8 mouse cellular contexts compared by ENCODE assay signal in the genomic region with DNA sequence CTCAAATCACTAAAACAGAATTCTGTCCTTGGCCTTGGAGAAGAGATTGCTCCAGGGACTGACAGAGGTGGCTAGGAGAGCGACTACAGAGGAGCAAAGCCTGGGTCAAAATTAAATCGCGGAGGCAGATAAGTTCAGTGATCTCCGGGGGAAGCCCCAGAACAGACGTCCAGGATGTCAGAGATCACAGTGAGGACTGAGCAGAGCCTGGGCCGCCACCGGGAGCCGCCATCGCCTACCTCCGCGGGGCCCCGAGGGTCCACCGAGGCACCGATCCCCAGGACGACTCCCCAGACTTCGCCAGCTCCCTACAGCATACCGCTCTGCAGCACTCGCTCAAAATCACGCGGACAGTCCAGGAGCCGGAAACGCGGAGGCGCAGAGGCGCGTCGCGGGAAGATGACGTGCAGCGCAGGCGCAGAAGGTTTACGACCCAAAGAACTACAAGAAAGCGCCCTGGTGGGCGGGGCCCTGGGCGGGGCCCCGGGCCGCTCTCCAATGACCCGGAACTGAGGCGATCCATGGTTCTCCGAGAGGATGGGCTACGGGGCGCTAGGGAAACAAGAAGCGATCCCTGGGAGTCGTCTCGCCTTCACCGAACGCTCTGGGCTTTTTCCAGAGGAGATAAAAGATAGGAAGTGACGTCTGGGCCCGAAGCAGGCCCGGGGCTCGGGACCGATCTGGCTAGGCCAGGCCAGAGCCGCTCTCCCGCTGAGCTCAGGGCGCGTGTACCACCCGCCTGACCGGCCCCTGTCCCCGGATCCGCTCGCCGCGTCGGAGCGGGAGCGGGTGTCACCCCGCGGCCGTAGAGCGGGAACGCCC. TPM values are rescaled to one million over a fixed set of nuclear protein-coding genes. Genes with fewer than 3 reads are reported as not detected.
DNase-seq lines count a peak whose midpoint lies in the region; ATAC-seq and TF ChIP-seq lines count a peak whose summit lies in the region.

A gene (minus strand): TSS at position 406 of the 822 bp plus-strand sequence.
A gene (plus strand): TSS at position 439 of the 822 bp plus-strand sequence.

- peaks cover 33% of the 10 kb centered on the region for H3K4me1 ChIP-seq in erythroblast, embryonic 14.5 days (ENCODE audit: control insufficient read depth)
- peaks cover 11% of the 10 kb centered on the region for H3K4me1 ChIP-seq in heart, embryonic 11.5 days (ENCODE audit: control insufficient read depth, insufficient read depth, low read length)
- peaks cover 15% of the 10 kb centered on the region for H3K4me1 ChIP-seq in kidney, embryonic 16.5 days (ENCODE audit: insufficient read depth, low read length)
- peaks cover 13% of the 10 kb centered on the region for H3K4me1 ChIP-seq in liver, adult 2 months (ENCODE audit: control insufficient read depth, insufficient read depth, low read length)

- H3K9ac ChIP-seq in heart, embryonic 11.5 days (ENCODE audit: low read depth, low read length), result peak within 1 kb of the TSS; percentile 90
- H3K9ac ChIP-seq in kidney, embryonic 16.5 days (replicated peaks; ENCODE audit: low read length), result peak within 1 kb of the TSS; percentile 88
- H3K9ac ChIP-seq in liver, adult 2 months (ENCODE audit: low read depth, low read length), result peak within 1 kb of the TSS; percentile 93

- peak within 1 kb of the TSS; percentile 90 for H3K4me2 ChIP-seq in heart, embryonic 11.5 days
- H3K4me2 ChIP-seq in kidney, embryonic 16.5 days (replicated peaks; ENCODE audit: low read depth, low read length), result peak within 1 kb of the TSS; percentile 66
- peak within 1 kb of the TSS; percentile 91 for H3K4me2 ChIP-seq in myocyte (ENCODE audit: low read depth)

- peak; percentile 100 for ATAC-seq in heart, embryonic 11.5 days (replicated peaks; ENCODE audit: insufficient number of reproducible peaks, low FRiP score, low TSS enrichment)
- ATAC-seq in kidney, embryonic 16.5 days (ENCODE audit: low FRiP score, low TSS enrichment), result peak; percentile 99

- H3ac ChIP-seq in C2C12 (ENCODE audit: control insufficient read depth, insufficient read length, low read depth) (peak within 1 kb of the TSS; percentile 92), myocyte (ENCODE audit: control insufficient read depth, insufficient read length) (peak within 1 kb of the TSS; percentile 82)

- H3K79me2 ChIP-seq in C2C12 (ENCODE audit: control insufficient read depth, insufficient read depth) (peaks cover 46% of the 10 kb centered on the region), myocyte (ENCODE audit: control insufficient read depth, insufficient read depth) (peaks cover 23% of the 10 kb centered on the region)
- peaks cover 6% of the 10 kb centered on the region for H3K79me2 ChIP-seq in liver, adult 2 months (ENCODE audit: control insufficient read depth, insufficient read depth, low read length)

- peak; percentile 99 for DNase-seq in brain, embryonic 14.5 days (ENCODE audit: low read depth)
- DNase-seq in liver, adult 2 months (ENCODE audit: extremely low read depth, low read depth, low spot score), result peak; percentile 90
- DNase-seq in splenic B cell, adult 2 months (ENCODE audit: low read depth, low spot score), result peak; percentile 99

- under 1% methylated on average over 71 of the region's 71 CpGs for WGBS in heart, embryonic 11.5 days (ENCODE audit: insufficient replicate concordance)
- under 1% methylated on average over 71 of the region's 71 CpGs for WGBS in kidney, embryonic 16.5 days
- WGBS in liver, adult 2 months, result under 1% methylated on average over 71 of the region's 71 CpGs

- no peak for TF ChIP-seq CTCF in C2C12 (IDR thresholded peaks at IDR 0.05; ENCODE audit: control insufficient read depth, insufficient read depth, insufficient read length)
- no peak for TF ChIP-seq CTCF in brain, embryonic 14.5 days (IDR thresholded peaks at IDR 0.05; ENCODE audit: borderline replicate concordance, extremely low read depth, insufficient read depth, insufficient read length)
- no peak for TF ChIP-seq CTCF in liver, adult 2 months (IDR thresholded peaks at IDR 0.05; ENCODE audit: low read depth, low read length)

- H3K27me3 ChIP-seq in C2C12 (ENCODE audit: control insufficient read depth, insufficient read depth, insufficient read length) (no peaks in the 10 kb centered on the region), myocyte (ENCODE audit: control insufficient read depth, insufficient read depth, insufficient read length) (no peaks in the 10 kb centered on the region)
- H3K27me3 ChIP-seq in erythroblast, embryonic 14.5 days (ENCODE audit: control insufficient read depth), result no peaks in the 10 kb centered on the region
- H3K27me3 ChIP-seq in heart, embryonic 11.5 days (ENCODE audit: control insufficient read depth, insufficient read depth, low read length), result no peaks in the 10 kb centered on the region
- no peaks in the 10 kb centered on the region for H3K27me3 ChIP-seq in kidney, embryonic 16.5 days (ENCODE audit: insufficient read depth, low read length)
- H3K27me3 ChIP-seq in liver, adult 2 months (ENCODE audit: control insufficient read depth, insufficient read depth, low read length), result no peaks in the 10 kb centered on the region
- no peaks in the 10 kb centered on the region for H3K27me3 ChIP-seq in splenic B cell, adult 2 months (ENCODE audit: control insufficient read depth, insufficient read depth, low read length, poor library complexity, severe bottlenecking)

- TF ChIP-seq POLR2A in brain, embryonic 14.5 days (IDR thresholded peaks at IDR 0.05; ENCODE audit: borderline replicate concordance, extremely low read depth, insufficient read depth, insufficient read length, poor library complexity, severe bottlenecking), result peak; percentile 68
- TF ChIP-seq POLR2A in liver, adult 2 months (IDR thresholded peaks at IDR 0.05; ENCODE audit: extremely low read depth, insufficient read depth, low read length), result peak; percentile 48; the same call in 1 of the 2 replicates
- peak; percentile 91 for TF ChIP-seq POLR2A in myocyte (IDR thresholded peaks at IDR 0.05; ENCODE audit: insufficient read length, low read depth)

- H3K79me3 ChIP-seq in C2C12 (ENCODE audit: low read depth), result peaks cover 21% of the 10 kb centered on the region

- H3K4me3 ChIP-seq in C2C12 (ENCODE audit: insufficient read depth, poor library complexity, severe bottlenecking) (peak within 1 kb of the TSS; percentile 95), myocyte (peak within 1 kb of the TSS; percentile 72)
- peak within 1 kb of the TSS; percentile 98 for H3K4me3 ChIP-seq in erythroblast, embryonic 14.5 days (replicated peaks)
- peak within 1 kb of the TSS; percentile 91 for H3K4me3 ChIP-seq in heart, embryonic 11.5 days (ENCODE audit: low read depth, low read length)
- peak within 1 kb of the TSS; percentile 89 for H3K4me3 ChIP-seq in kidney, embryonic 16.5 days (ENCODE audit: low read length)
- H3K4me3 ChIP-seq in liver, adult 2 months (ENCODE audit: insufficient read depth, low read depth, low read length), result peak within 1 kb of the TSS; percentile 97

- H3K36me3 ChIP-seq in C2C12 (ENCODE audit: control insufficient read depth, insufficient read depth) (peaks cover 30% of the 10 kb centered on the region), myocyte (ENCODE audit: control insufficient read depth, insufficient read depth) (peaks cover 27% of the 10 kb centered on the region)
- peaks cover 35% of the 10 kb centered on the region for H3K36me3 ChIP-seq in erythroblast, embryonic 14.5 days (ENCODE audit: control insufficient read depth)
- 0 out of 2 replicates have a peak, but pooled peaks cover 2% of the 10 kb centered on the region for H3K36me3 ChIP-seq in heart, embryonic 11.5 days (ENCODE audit: control insufficient read depth, insufficient read depth, low read length)
- peaks cover 10% of the 10 kb centered on the region; the same call in 1 of the 2 replicates for H3K36me3 ChIP-seq in kidney, embryonic 16.5 days (ENCODE audit: insufficient read depth, low read length)
- H3K36me3 ChIP-seq in liver, adult 2 months (ENCODE audit: control insufficient read depth, insufficient read depth, low read length), result peaks cover 23% of the 10 kb centered on the region
- peaks cover 14% of the 10 kb centered on the region for H3K36me3 ChIP-seq in splenic B cell, adult 2 months (ENCODE audit: control insufficient read depth, insufficient read depth, low read length, poor library complexity, severe bottlenecking)

- H3K27ac ChIP-seq in heart, embryonic 11.5 days (ENCODE audit: low read depth, low read length), result peak within 1 kb of the TSS; percentile 91
- H3K27ac ChIP-seq in kidney, embryonic 16.5 days (ENCODE audit: low read length), result peak within 1 kb of the TSS; percentile 93
- peak within 1 kb of the TSS; percentile 82 for H3K27ac ChIP-seq in liver, adult 2 months (replicated peaks; ENCODE audit: insufficient read depth, low read depth, low read length)

- no peaks in the 10 kb centered on the region for H3K9me3 ChIP-seq in erythroblast, embryonic 14.5 days (ENCODE audit: control insufficient read depth, low read length)
- no peaks in the 10 kb centered on the region for H3K9me3 ChIP-seq in heart, embryonic 11.5 days (replicated peaks; ENCODE audit: control insufficient read depth, low read length)
- no peaks in the 10 kb centered on the region for H3K9me3 ChIP-seq in kidney, embryonic 16.5 days (ENCODE audit: low read length)

TF ChIP-seq in C2C12, 6 proteins besides CTCF, POLR2A, EP300 and RAD21 (continues in another document):
- no peak for TF ChIP-seq MYOD1 (IDR thresholded peaks at IDR 0.05; ENCODE audit: control insufficient read depth, insufficient read length, low read depth)
- no peak for TF ChIP-seq CEBPB (IDR thresholded peaks at IDR 0.05; ENCODE audit: low read depth)

TF ChIP-seq in myocyte, 11 proteins besides CTCF, POLR2A, EP300 and RAD21 (continues in another document):
- no peak for TF ChIP-seq REST (IDR thresholded peaks at IDR 0.05; ENCODE audit: insufficient read depth, insufficient read length)
- peak; percentile 56 for TF ChIP-seq MAX (IDR thresholded peaks at IDR 0.05; ENCODE audit: low read depth)

RNA-seq across cellular contexts. Expression of the first gene that starts in this region (rescaled TPM):
- polyA plus RNA-seq in C2C12 (2012; fragmentation: generic; extraction: Trizol), result 13.7 TPM
- polyA plus RNA-seq in brain, embryonic 14.5 days (2012; rRNA removed), result 21.8 and 22.8 TPM in 2 replicates
- 0.05 and 0.23 TPM in 2 replicates for polyA plus RNA-seq in erythroblast, embryonic 14.5 days (2012)
- polyA plus RNA-seq in heart, embryonic 11.5 days (2014; fragmentation: Nextera tagmentation; extraction: Ambion mirVana), result 19.9 and 22.3 TPM in 2 replicates
- 36.8 and 38.4 TPM in 2 replicates for polyA plus RNA-seq in kidney, embryonic 16.5 days (2015; fragmentation: Nextera tagmentation; extraction: Ambion mirVana)
- 6.4 and 7.7 TPM in 2 replicates for total RNA-seq in liver, adult 2 months (2014; rRNA removed)
- polyA plus RNA-seq in liver, adult 2 months (2012; rRNA removed), result 2.4 and 2.5 TPM in 2 replicates
- polyA plus RNA-seq in myocyte (2012; fragmentation: generic; extraction: Trizol), result 7.3 TPM

RNA-seq across cellular contexts. Expression of the second gene that starts in this region (rescaled TPM):
- polyA plus RNA-seq in C2C12 (2012; fragmentation: generic; extraction: Trizol) (4.7 TPM), myocyte (2012; fragmentation: generic; extraction: Trizol) (9.0 TPM)
- polyA plus RNA-seq in brain, embryonic 14.5 days (2012; rRNA removed), result 77.3 and 90.2 TPM in 2 replicates
- polyA plus RNA-seq in erythroblast, embryonic 14.5 days (2012), result 0.93 and 1.0 TPM in 2 replicates
- 18.0 and 21.0 TPM in 2 replicates for polyA plus RNA-seq in heart, embryonic 11.5 days (2014; fragmentation: Nextera tagmentation; extraction: Ambion mirVana)
- polyA plus RNA-seq in kidney, embryonic 16.5 days (2015; fragmentation: Nextera tagmentation; extraction: Ambion mirVana), result 15.0 and 15.7 TPM in 2 replicates
- total RNA-seq in liver, adult 2 months (2014; rRNA removed), result 11.1 and 12.8 TPM in 2 replicates
- 6.1 and 6.4 TPM in 2 replicates for polyA plus RNA-seq in liver, adult 2 months (2012; rRNA removed)

Comparison
In these comparisons a context has a peak if more than half of its experiments do, and no peak if none do; other contexts are left out.
1. Peak in every context shown above with its lines: DNase-seq, ATAC-seq, H3K4me3 ChIP-seq and H3K27ac ChIP-seq.